Mouse (Mus musculus) C2C12 (cell line): ENCODE data around the gene Abr.

Experiments
- CEBPB ChIP-seq: IDR thresholded peaks from one replicate; pipeline ENCODE4 v1.6.1; 2011; ENCODE audit warnings: low read depth, mild to moderate bottlenecking, control low read depth, moderate library complexity
- CTCF ChIP-seq: IDR thresholded peaks from one replicate; pipeline ENCODE4 v1.5.1; 2011; ENCODE audit not compliant: control insufficient read depth, insufficient read depth, insufficient read length
- MYOD1 ChIP-seq: IDR thresholded peaks from one replicate; pipeline ENCODE4 v1.6.1; 2011; ENCODE audit warnings: low read depth; ENCODE audit not compliant: control insufficient read depth, insufficient read length
- USF1 ChIP-seq: IDR thresholded peaks from one replicate; pipeline ENCODE4 v1.6.1; 2011; ENCODE audit warnings: low read depth, mild to moderate bottlenecking, control low read depth, moderate library complexity

- TF ChIP-seq CTCF, result no peak
- no peak for TF ChIP-seq MYOD1
- TF ChIP-seq USF1, result no peak
- no peak for TF ChIP-seq CEBPB
Observed at GRCm38 (mm10) chr11:76598757-76599156, 23.4 kb downstream of the Abr start.
